Mouse (Mus musculus) cerebellum, adult 8-10 months (tissue): ENCODE results near the gene Olfr1354.
"Not testable (repeated sequence)": the region's sequence is repeated elsewhere in the genome, so short reads cannot be mapped to it uniquely, and the experiment has no call there.

ENCODE experiments used
- DNase-seq: peaks from one replicate; pipeline ENCODE4 v3.0.0; 2022

Gene Olfr1354

GRCm38 (mm10) chr10:78912871-78913270, at the start of gene Olfr1354:
Gene Olfr1354 (plus strand): TSS chr10:78913171.
- DNase-seq = not testable (repeated sequence)

- DNase-seq = no peak
Measured at GRCm38 (mm10) chr10:78875240-78875639, 37.7 kb upstream of the Olfr1354 start, which contains the start of gene Olfr1355. Gene Olfr1355 (plus strand): TSS chr10:78875540.

GRCm38 (mm10) chr10:78950336-78950735, 37.4 kb downstream of the Olfr1354 start, which contains the start of gene Olfr8:
Gene Olfr8 (plus strand): TSS chr10:78950636.
- DNase-seq = not testable (repeated sequence)

GRCm38 (mm10) chr10:78963009-78963408, 50.0 kb downstream of the Olfr1354 start, which contains the start of gene Olfr1353:
Gene Olfr1353 (plus strand): TSS chr10:78963309.
- not testable (repeated sequence) for DNase-seq
